Mouse (Mus musculus) liver, adult 2 months (tissue): ENCODE results near the gene Wfikkn2.

Experiments
- CTCF ChIP-seq: fragments of 200-500 bp; IDR thresholded peaks from 2 replicates; pipeline ENCODE4 v1.5.1; 2011; ENCODE audit warnings: low read depth, low read length, control low read depth
- POLR2A ChIP-seq: fragments of 200-500 bp; IDR thresholded peaks from 2 replicates; pipeline ENCODE4 v1.6.1; 2011; ENCODE audit warnings: low read length, control low read depth; ENCODE audit not compliant: insufficient read depth; ENCODE audit errors: extremely low read depth

GRCm38 (mm10) chr11:94234857-94235256, 10.9 kb downstream of the Wfikkn2 start:
- TF ChIP-seq CTCF, result no peak
- no peak for TF ChIP-seq POLR2A
